Mouse (Mus musculus): ENCODE results near the gene Crb2. TPM values are rescaled to one million over a fixed set of nuclear protein-coding genes. Genes with fewer than 3 reads are reported as not detected.

Crb2 gene
- total and polyA plus RNA-seq, 2 experiments from 2014 or later = 0.46 to 3.7 TPM

- WGBS = 37% methylated on average over 5 of the region's 5 CpGs
- Histone ChIP-seq H3K36me3 (replicated peaks; ENCODE audit: control insufficient read depth, insufficient read depth, low read length) (0 out of 2 replicates have a peak, but pooled peaks cover 17% of the 10 kb centered on the region), H3K27me3 (ENCODE audit: control insufficient read depth, insufficient read depth, low read length) (no peaks in the 10 kb centered on the region), H3K9me3 (replicated peaks; ENCODE audit: control insufficient read depth, low read length) (no peaks in the 10 kb centered on the region), H3K4me3 (ENCODE audit: low read depth, low read length) (no peak overlapping the region), H3K4me1 (ENCODE audit: control insufficient read depth, insufficient read depth) (no peaks in the 10 kb centered on the region), H3K4me2 (ENCODE audit: low read depth, low read length) (no peak overlapping the region), H3K27ac (ENCODE audit: low read depth) (no peak overlapping the region), H3K9ac (replicated peaks; ENCODE audit: low read depth, low read length) (no peak overlapping the region)
- TF ChIP-seq EP300 (IDR thresholded peaks at IDR 0.05; ENCODE audit: low read depth) (no peak), CTCF (IDR thresholded peaks at IDR 0.05; ENCODE audit: low read depth) (no peak)
- no peak for DNase-seq (ENCODE audit: low spot score)
- no peak for ATAC-seq (ENCODE audit: insufficient read depth, low read depth)
Observed at GRCm38 (mm10) chr2:37818761-37819525, 42.9 kb downstream of the Crb2 start.

DNA sequence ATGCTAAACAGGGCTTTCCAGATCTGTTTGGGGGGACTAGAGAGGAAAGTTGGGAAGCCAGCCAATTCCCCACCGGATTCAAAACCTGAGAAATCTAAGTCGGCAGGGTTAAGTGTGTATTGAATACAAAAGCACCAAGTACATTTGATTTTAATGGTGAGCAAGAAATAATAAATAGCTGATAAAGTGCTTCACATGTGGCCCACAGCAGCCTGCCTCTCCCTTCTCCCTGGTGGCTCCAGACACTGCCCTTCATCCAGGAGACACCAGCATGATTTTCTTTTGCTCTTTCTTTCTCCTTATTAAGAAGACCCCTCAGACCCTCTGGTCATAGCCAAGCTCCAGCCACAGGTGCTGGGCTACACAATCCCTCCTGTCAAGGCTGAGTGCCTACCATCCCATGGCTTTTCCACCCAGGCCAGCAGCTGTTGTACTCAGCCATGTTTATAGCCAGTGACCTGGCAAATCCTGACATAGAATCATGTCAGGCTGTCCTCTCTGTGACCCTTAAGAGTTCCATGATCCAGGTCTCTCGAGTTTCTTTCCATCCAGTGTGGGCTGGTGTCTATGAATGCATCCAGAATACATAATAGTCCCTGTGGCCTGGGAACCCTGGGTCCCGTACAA, 43.6 kb downstream of the Crb2 start:
- 45% methylated on average over 4 of the region's 4 CpGs for WGBS
- DNase-seq (ENCODE audit: low spot score) = no peak
- TF ChIP-seq CTCF (IDR thresholded peaks at IDR 0.05; ENCODE audit: low read depth) (no peak), EP300 (IDR thresholded peaks at IDR 0.05; ENCODE audit: low read depth) (no peak)

DNA sequence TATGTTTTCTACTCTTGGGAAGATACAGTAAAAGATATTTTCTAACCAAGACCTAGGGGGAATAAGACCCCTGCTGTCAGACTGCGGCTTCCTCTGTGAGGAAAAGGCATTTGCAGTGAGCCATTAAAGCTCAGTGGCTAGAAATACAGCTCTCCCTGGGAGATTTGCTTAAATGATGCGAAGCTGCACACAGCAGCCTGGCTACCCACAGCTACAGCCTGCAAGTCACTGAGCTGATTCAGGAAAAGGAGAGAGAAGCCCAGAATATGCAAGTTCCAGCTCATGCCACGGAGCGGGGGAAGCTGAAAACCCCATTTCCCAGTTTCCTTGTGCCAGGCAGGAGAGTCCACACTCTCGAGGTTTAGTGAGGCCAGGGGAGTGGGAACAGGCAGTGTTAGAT, 46.1 kb downstream of the Crb2 start:
- no peak overlapping the region for H3K27ac ChIP-seq (ENCODE audit: low read depth)
- TF ChIP-seq EP300 (IDR thresholded peaks at IDR 0.05; ENCODE audit: low read depth) (no peak), CTCF (IDR thresholded peaks at IDR 0.05; ENCODE audit: low read depth) (no peak)
- no peaks in the 10 kb centered on the region for H3K9me3 ChIP-seq (replicated peaks; ENCODE audit: control insufficient read depth, low read length)
- H3K4me1 ChIP-seq (ENCODE audit: control insufficient read depth, insufficient read depth) = no peaks in the 10 kb centered on the region
- no peak overlapping the region for H3K4me3 ChIP-seq (ENCODE audit: low read depth, low read length)
- 77% methylated on average over 5 of the region's 5 CpGs for WGBS
- no peak overlapping the region for H3K9ac ChIP-seq (replicated peaks; ENCODE audit: low read depth, low read length)
- H3K4me2 ChIP-seq (ENCODE audit: low read depth, low read length) = no peak overlapping the region
- H3K27me3 ChIP-seq (ENCODE audit: control insufficient read depth, insufficient read depth, low read length) = no peaks in the 10 kb centered on the region
- ATAC-seq (ENCODE audit: insufficient read depth, low read depth) (no peak), DNase-seq (ENCODE audit: low spot score) (no peak)
- 0 out of 2 replicates have a peak, but pooled peaks cover 5% of the 10 kb centered on the region for H3K36me3 ChIP-seq (replicated peaks; ENCODE audit: control insufficient read depth, insufficient read depth, low read length)

More for the DNA sequence above, 43.6 kb downstream of the Crb2 start:
- no peak overlapping the region for H3K27ac ChIP-seq (ENCODE audit: low read depth)
- no peak for ATAC-seq (ENCODE audit: insufficient read depth, low read depth)
- no peaks in the 10 kb centered on the region for H3K4me1 ChIP-seq (ENCODE audit: control insufficient read depth, insufficient read depth)
- no peaks in the 10 kb centered on the region for H3K27me3 ChIP-seq (ENCODE audit: control insufficient read depth, insufficient read depth, low read length)
- no peak overlapping the region for H3K4me3 ChIP-seq (ENCODE audit: low read depth, low read length)
- 0 out of 2 replicates have a peak, but pooled peaks cover 13% of the 10 kb centered on the region for H3K36me3 ChIP-seq (replicated peaks; ENCODE audit: control insufficient read depth, insufficient read depth, low read length)
- no peak overlapping the region for H3K4me2 ChIP-seq (ENCODE audit: low read depth, low read length)
- no peak overlapping the region for H3K9ac ChIP-seq (replicated peaks; ENCODE audit: low read depth, low read length)
- no peaks in the 10 kb centered on the region for H3K9me3 ChIP-seq (replicated peaks; ENCODE audit: control insufficient read depth, low read length)

- H3K9me3 ChIP-seq (replicated peaks; ENCODE audit: control insufficient read depth, low read length) = no peaks in the 10 kb centered on the region
- 89% methylated on average over 2 of the region's 2 CpGs for WGBS
- TF ChIP-seq EP300 (IDR thresholded peaks at IDR 0.05; ENCODE audit: low read depth) (no peak), CTCF (IDR thresholded peaks at IDR 0.05; ENCODE audit: low read depth) (no peak)
- H3K36me3 ChIP-seq (replicated peaks; ENCODE audit: control insufficient read depth, insufficient read depth, low read length) = no peaks in the 10 kb centered on the region; the same call in 1 of the 2 replicates
- DNase-seq (ENCODE audit: low spot score) (no peak), ATAC-seq (ENCODE audit: insufficient read depth, low read depth) (no peak)
- no peak overlapping the region for H3K27ac ChIP-seq (ENCODE audit: low read depth)
- no peaks in the 10 kb centered on the region for H3K27me3 ChIP-seq (ENCODE audit: control insufficient read depth, insufficient read depth, low read length)
- no peak overlapping the region for H3K9ac ChIP-seq (replicated peaks; ENCODE audit: low read depth, low read length)
- H3K4me2 ChIP-seq (ENCODE audit: low read depth, low read length) = no peak overlapping the region
- no peaks in the 10 kb centered on the region for H3K4me1 ChIP-seq (ENCODE audit: control insufficient read depth, insufficient read depth)
- no peak overlapping the region for H3K4me3 ChIP-seq (ENCODE audit: low read depth, low read length)
Observed at GRCm38 (mm10) chr2:37823826-37824225, 47.8 kb downstream of the Crb2 start.

DNA sequence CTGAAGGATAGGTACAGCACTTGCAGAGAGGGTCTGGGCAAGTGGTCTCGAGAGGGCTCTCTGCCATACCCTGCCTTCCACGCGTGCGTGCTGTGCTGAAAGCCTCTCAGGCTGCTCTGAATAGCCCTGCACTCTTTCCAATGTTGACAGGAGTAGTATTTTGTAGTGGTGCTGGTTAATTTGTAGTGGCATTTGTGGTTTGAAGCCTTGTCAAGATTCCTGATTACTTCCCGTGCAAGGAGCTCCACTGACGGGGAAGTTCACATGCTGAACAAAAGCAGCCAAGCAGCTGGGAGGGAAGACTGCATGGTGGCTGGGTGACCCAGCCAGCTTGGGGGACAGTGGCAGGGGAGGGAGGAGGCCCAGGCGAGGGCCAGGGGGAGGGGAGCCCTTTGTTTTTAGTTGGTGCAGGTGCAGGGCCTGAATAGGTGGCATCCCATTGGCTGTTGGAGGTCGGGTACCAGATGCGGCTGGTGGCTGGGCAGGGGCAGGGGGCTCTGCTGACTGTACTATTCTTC, 53.8 kb downstream of the Crb2 start:
- DNase-seq (ENCODE audit: low spot score) (no peak), ATAC-seq (ENCODE audit: insufficient read depth, low read depth) (no peak)
- TF ChIP-seq EP300 (IDR thresholded peaks at IDR 0.05; ENCODE audit: low read depth) (no peak), CTCF (IDR thresholded peaks at IDR 0.05; ENCODE audit: low read depth) (no peak)
- WGBS = 53% methylated on average over 9 of the region's 9 CpGs
- Histone ChIP-seq H3K27ac (ENCODE audit: low read depth) (no peak overlapping the region), H3K27me3 (ENCODE audit: control insufficient read depth, insufficient read depth, low read length) (no peaks in the 10 kb centered on the region), H3K36me3 (replicated peaks; ENCODE audit: control insufficient read depth, insufficient read depth, low read length) (no peaks in the 10 kb centered on the region; the same call in none of the 2 replicates), H3K4me2 (ENCODE audit: low read depth, low read length) (no peak overlapping the region), H3K4me3 (ENCODE audit: low read depth, low read length) (no peak overlapping the region), H3K9ac (replicated peaks; ENCODE audit: low read depth, low read length) (no peak overlapping the region), H3K4me1 (ENCODE audit: control insufficient read depth, insufficient read depth) (peaks cover 9% of the 10 kb centered on the region; the same call in 1 of the 2 replicates), H3K9me3 (replicated peaks; ENCODE audit: control insufficient read depth, low read length) (no peaks in the 10 kb centered on the region)

Data from heart, postnatal 0 days (tissue).